Mouse (Mus musculus) MEL (cell line): Measurements from ENCODE around the gene Mpp2.

Experiments used
- CHD2 ChIP-seq: IDR thresholded peaks from 2 replicates; pipeline ENCODE4 v1.6.1; 2011; ENCODE audit warnings: low read length, improper control_type of control experiment
- CTCF ChIP-seq, 3 experiments: IDR thresholded peaks in 2 of 3; conservative IDR thresholded peaks in 1 of 3; 2 replicates each; pipeline ENCODE4 v1.5.1; 2011 to 2012; ENCODE audit warnings: low read length in 3 of 3, low read depth in 2 of 3, mild to moderate bottlenecking in 2 of 3, improper control_type of control experiment in 1 of 3, inconsistent platforms in 1 of 3, mixed read lengths in 1 of 3, moderate library complexity in 1 of 3; ENCODE audit not compliant: control insufficient read depth in 1 of 3, insufficient read depth in 1 of 3, poor library complexity in 1 of 3, severe bottlenecking in 1 of 3
- ETS1 ChIP-seq: IDR thresholded peaks from 2 replicates; pipeline ENCODE4 v1.6.1; 2012; ENCODE audit warnings: low read depth, mild to moderate bottlenecking, inconsistent platforms, low read length, improper control_type of control experiment, moderate library complexity
- GATA1 ChIP-seq: IDR thresholded peaks from 2 replicates; pipeline ENCODE4 v1.6.1; 2011; ENCODE audit warnings: low read depth, low read length, improper control_type of control experiment
- HCFC1 ChIP-seq: IDR thresholded peaks from 2 replicates; pipeline ENCODE4 v1.6.1; 2012; ENCODE audit warnings: low read depth, mild to moderate bottlenecking, inconsistent platforms, low read length, improper control_type of control experiment, moderate library complexity
- MAX ChIP-seq: IDR thresholded peaks from 2 replicates; pipeline ENCODE4 v1.6.1; 2011; ENCODE audit warnings: low read length, improper control_type of control experiment
- MAZ ChIP-seq: IDR thresholded peaks from 2 replicates; pipeline ENCODE4 v1.6.1; 2012; ENCODE audit warnings: low read depth, mild to moderate bottlenecking, inconsistent platforms, low read length, improper control_type of control experiment
- POLR2A ChIP-seq, 2 experiments: IDR thresholded peaks; 2 replicates each; pipeline ENCODE4 v1.6.1; 2011 to 2012; ENCODE audit warnings: low read length in 2 of 2, mild to moderate bottlenecking in 2 of 2, control low read depth in 1 of 2, improper control_type of control experiment in 1 of 2, low read depth in 1 of 2, moderate library complexity in 1 of 2; ENCODE audit not compliant: control insufficient read depth in 1 of 2, insufficient read depth in 1 of 2, poor library complexity in 1 of 2
- RAD21 ChIP-seq: IDR thresholded peaks from 2 replicates; pipeline ENCODE4 v1.6.1; 2011; ENCODE audit warnings: mild to moderate bottlenecking, low read depth, low read length, improper control_type of control experiment
- TAL1 ChIP-seq: IDR thresholded peaks from 2 replicates; pipeline ENCODE4 v1.6.1; 2012; ENCODE audit warnings: mild to moderate bottlenecking, inconsistent platforms, low read length, moderate library complexity, mixed read lengths
- UBTF ChIP-seq: IDR thresholded peaks from 2 replicates; pipeline ENCODE4 v1.6.1; 2012; ENCODE audit warnings: low read depth, mild to moderate bottlenecking, inconsistent platforms, low read length, improper control_type of control experiment, moderate library complexity, borderline replicate concordance; ENCODE audit not compliant: insufficient read depth
- USF1 ChIP-seq: IDR thresholded peaks from 2 replicates; pipeline ENCODE4 v1.6.1; 2014; ENCODE audit warnings: low read depth, mild to moderate bottlenecking, inconsistent platforms, low read length, improper control_type of control experiment, moderate library complexity

GRCm38 (mm10) chr11:102073722-102074121, 14.6 kb downstream of the Mpp2 start:
- TF ChIP-seq MAZ (no peak), POLR2A (IDR thresholded peaks at IDR 0.05; ENCODE audit: control insufficient read depth in 1 of 2, insufficient read depth in 1 of 2, low read depth in 1 of 2, low read length in 2 of 2, poor library complexity in 1 of 2) (no peak), CTCF (IDR thresholded peaks at IDR 0.05 in 2 of 3, conservative IDR thresholded peaks at IDR 0.05 in 1 of 3; ENCODE audit: control insufficient read depth in 1 of 3, insufficient read depth in 1 of 3, low read depth in 2 of 3, low read length in 3 of 3, poor library complexity in 1 of 3, severe bottlenecking in 1 of 3) (no peak), HCFC1 (no peak), UBTF (no peak), RAD21 (no peak), ETS1 (no peak), TAL1 (no peak), CHD2 (no peak), GATA1 (no peak), USF1 (no peak), MAX (no peak)
